Mouse (Mus musculus): ENCODE measurements at regions not wholly inside any gene's neighbourhood (a gene's known extent, or its start where the extent isn't known, plus 50 kb on each side); places are given as distances from the start of the nearest gene placed in this dataset.

DNA sequence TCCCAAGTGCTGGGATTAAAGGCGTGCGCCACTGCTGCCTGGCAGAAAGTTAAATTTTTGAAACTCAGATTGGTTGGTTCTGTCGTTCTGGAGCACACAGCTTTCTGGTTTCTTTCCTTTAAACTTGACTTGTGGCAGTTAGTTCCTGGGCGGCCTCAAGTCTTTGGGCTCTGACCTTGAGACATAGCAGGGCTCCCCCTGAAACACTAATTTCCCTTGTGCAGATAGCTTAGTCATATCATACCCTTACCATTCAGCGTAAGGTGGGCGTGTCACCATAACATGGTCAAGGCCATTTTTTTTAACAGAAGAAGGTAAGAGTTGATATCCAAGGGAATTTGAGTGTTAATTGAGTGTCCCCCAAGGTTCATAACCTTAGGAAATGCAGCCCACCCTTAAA lies 140.3 kb upstream of the Ubr2 start:
- TF ChIP-seq CTCF (IDR thresholded peaks at IDR 0.05; ENCODE audit: borderline replicate concordance, control insufficient read depth, extremely low read depth, insufficient read depth, low read length, poor library complexity) (no peak), POLR2A (IDR thresholded peaks at IDR 0.05; ENCODE audit: control insufficient read depth, extremely low read depth, insufficient read depth, low read length, poor library complexity) (no peak)

Measured in thymus, adult 2 months (tissue).